ENCODE assay signal across 9 mouse cellular contexts in the genomic region with DNA sequence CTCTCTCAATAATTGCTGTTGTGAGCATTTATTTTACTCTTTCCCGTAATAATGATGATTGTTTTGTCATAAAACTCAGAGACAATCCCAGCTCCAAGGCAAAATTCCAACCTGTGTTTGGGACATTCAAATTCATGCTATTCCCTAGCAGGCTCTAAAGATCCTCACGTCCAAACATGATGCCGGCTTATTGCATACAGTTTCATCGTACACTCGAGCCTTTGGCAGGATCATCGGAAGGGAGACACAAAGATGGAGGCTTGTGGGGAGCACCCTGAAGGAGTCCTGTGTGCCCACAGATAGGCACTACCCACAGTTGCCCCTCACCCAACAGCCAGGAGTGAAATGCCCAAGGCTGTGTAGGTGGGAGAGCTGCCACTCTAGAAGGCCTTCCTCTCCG.
"Had no signal": no experiment of that assay in that cellular context is flagged by ENCODE, and none has a peak within 500 bp of the region (broad histone marks: within the 10 kb centered on the region; RNA-seq: fewer than 3 reads in every experiment).

No protein-coding gene starts in this region.

- H3K27ac ChIP-seq: liver, embryonic 15.5 days; midbrain, embryonic 12.5 days; stomach, embryonic 15.5 days had no signal

- H3K4me3 ChIP-seq: layer of hippocampus, adult 2 months; liver, embryonic 15.5 days; midbrain, embryonic 12.5 days; stomach, embryonic 15.5 days had no signal

- H3K27me3 ChIP-seq: liver, embryonic 15.5 days; midbrain, embryonic 12.5 days; stomach, embryonic 15.5 days had no signal

- H3K9me3 ChIP-seq: liver, embryonic 15.5 days; midbrain, embryonic 12.5 days; stomach, embryonic 15.5 days had no signal

- ATAC-seq: midbrain, embryonic 16.5 days had no signal

- H3K4me1 ChIP-seq: midbrain, embryonic 12.5 days; stomach, embryonic 15.5 days had no signal

- H3K36me3 ChIP-seq: liver, embryonic 15.5 days; midbrain, embryonic 12.5 days; stomach, embryonic 15.5 days had no signal

- H3K4me2 ChIP-seq: liver, embryonic 15.5 days; lung, embryonic 14.5 days; midbrain, embryonic 12.5 days; stomach, embryonic 15.5 days had no signal

- DNase-seq: kidney, postnatal 10 days; kidney, postnatal 4 days; lung, embryonic 14.5 days; right cerebral cortex, postnatal 14 days had no signal

- H3K9ac ChIP-seq: liver, embryonic 15.5 days; lung, embryonic 14.5 days; midbrain, embryonic 12.5 days; stomach, embryonic 15.5 days had no signal
